Mouse (Mus musculus) kidney, postnatal 10 days (tissue): ENCODE results near the gene 4933430I17Rik.
"Not testable (repeated sequence)": the region's sequence is repeated elsewhere in the genome, so short reads cannot be mapped to it uniquely, and the experiment has no call there.

Experiments used
- DNase-seq: peaks from one replicate; pipeline ENCODE4 v3.0.0; 2021; ENCODE audit warnings: mixed read lengths

Gene 4933430I17Rik

GRCm38 (mm10) chr4:62524651-62525488, at the start of gene 4933430I17Rik, which contains the start of gene Pole3:
Gene 4933430I17Rik (plus strand): TSS chr4:62525369.
Gene Pole3 (minus strand): TSS chr4:62525068.
- DNase-seq = peak; percentile 98

GRCm38 (mm10) chr4:62475793-62476192, 49.4 kb upstream of the 4933430I17Rik start:
- no peak for DNase-seq

- DNase-seq = no peak
These were observed 47.5 kb upstream of the 4933430I17Rik start for GRCm38 (mm10) chr4:62477542-62478244.

GRCm38 (mm10) chr4:62479593-62479936, 45.6 kb upstream of the 4933430I17Rik start:
- not testable (repeated sequence) for DNase-seq

- peak; percentile 83 for DNase-seq
These were observed 45.0 kb upstream of the 4933430I17Rik start, which contains the start of gene Bspry for GRCm38 (mm10) chr4:62479937-62480708. Gene Bspry (plus strand): TSS chr4:62480053.

- peak; percentile 45 for DNase-seq
These were observed 44.2 kb upstream of the 4933430I17Rik start for GRCm38 (mm10) chr4:62480709-62481605.

GRCm38 (mm10) chr4:62484928-62485327, 40.2 kb upstream of the 4933430I17Rik start:
- no peak for DNase-seq

GRCm38 (mm10) chr4:62485450-62486161, 39.6 kb upstream of the 4933430I17Rik start:
- DNase-seq = peak; percentile 40

GRCm38 (mm10) chr4:62486162-62486696, 38.9 kb upstream of the 4933430I17Rik start:
- DNase-seq = no peak

GRCm38 (mm10) chr4:62487172-62487571, 38.0 kb upstream of the 4933430I17Rik start:
- no peak for DNase-seq

GRCm38 (mm10) chr4:62487914-62488313, 37.3 kb upstream of the 4933430I17Rik start:
- DNase-seq = no peak

GRCm38 (mm10) chr4:62492682-62493081, 32.5 kb upstream of the 4933430I17Rik start:
- DNase-seq = no peak

GRCm38 (mm10) chr4:62494230-62494629, 30.9 kb upstream of the 4933430I17Rik start:
- DNase-seq = no peak

- DNase-seq = peak; percentile 66
These were observed 29.2 kb upstream of the 4933430I17Rik start for GRCm38 (mm10) chr4:62495946-62496345.

- DNase-seq = peak; percentile 73
These were observed 28.4 kb upstream of the 4933430I17Rik start for GRCm38 (mm10) chr4:62496815-62497214.

GRCm38 (mm10) chr4:62500799-62501198, 24.4 kb upstream of the 4933430I17Rik start:
- DNase-seq = no peak

GRCm38 (mm10) chr4:62501534-62501933, 23.6 kb upstream of the 4933430I17Rik start:
- no peak for DNase-seq

- DNase-seq = peak; percentile 96
These were observed 23.0 kb upstream of the 4933430I17Rik start for GRCm38 (mm10) chr4:62501964-62502732.

- peak; percentile 46 for DNase-seq
These were observed 22.2 kb upstream of the 4933430I17Rik start for GRCm38 (mm10) chr4:62502969-62503368.

GRCm38 (mm10) chr4:62503374-62503970, 21.7 kb upstream of the 4933430I17Rik start, which contains the start of gene Hdhd3:
Gene Hdhd3 (minus strand): TSS chr4:62503467.
- DNase-seq = no peak
